Mouse (Mus musculus): ENCODE data around the gene Dnah17. TPM values are rescaled to one million over a fixed set of nuclear protein-coding genes. Genes with fewer than 3 reads are reported as not detected.

The Dnah17 gene
- total and polyA plus RNA-seq, 2 experiments from 2014 or later: 0.17 to 0.62 TPM

DNA sequence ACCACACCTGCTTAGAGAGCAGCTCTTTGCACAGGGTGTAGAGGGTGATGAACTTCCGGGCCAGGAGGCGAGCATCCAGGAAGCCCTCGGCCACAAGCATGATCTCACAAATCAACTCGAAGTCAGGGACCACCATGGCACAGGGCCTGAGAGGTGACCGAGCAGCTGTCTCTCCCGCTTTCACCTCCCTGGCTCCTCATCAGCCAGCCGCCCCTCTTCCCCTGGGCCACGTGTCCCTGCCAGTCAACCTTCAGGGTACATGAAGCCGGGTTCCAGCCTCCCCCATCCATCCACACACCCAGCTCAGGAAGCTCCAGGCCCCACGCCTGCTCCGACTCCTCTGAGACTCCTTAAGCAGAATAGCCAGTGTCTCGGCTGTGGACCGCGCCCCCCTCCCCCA is 48.1 kb downstream of the Dnah17 start:
- no peak overlapping the region for H3K4me3 ChIP-seq (ENCODE audit: low read depth, low read length)
- no peaks in the 10 kb centered on the region for H3K36me3 ChIP-seq (ENCODE audit: insufficient read depth)
- ATAC-seq (no peak), DNase-seq (no peak)
- no peaks in the 10 kb centered on the region for H3K4me1 ChIP-seq (ENCODE audit: insufficient read depth)
- H3K9ac ChIP-seq: no peak overlapping the region
- TF ChIP-seq CTCF (IDR thresholded peaks at IDR 0.05; ENCODE audit: low read depth): no peak
- no peak overlapping the region for H3K4me2 ChIP-seq (ENCODE audit: low read depth)
- H3K27me3 ChIP-seq (ENCODE audit: insufficient read depth, low read length): no peaks in the 10 kb centered on the region
- no peak overlapping the region for H3K27ac ChIP-seq (ENCODE audit: low read depth, low read length)
- 86% methylated on average over 12 of the region's 14 CpGs for WGBS
- no peaks in the 10 kb centered on the region for H3K9me3 ChIP-seq (ENCODE audit: low read length)

DNA sequence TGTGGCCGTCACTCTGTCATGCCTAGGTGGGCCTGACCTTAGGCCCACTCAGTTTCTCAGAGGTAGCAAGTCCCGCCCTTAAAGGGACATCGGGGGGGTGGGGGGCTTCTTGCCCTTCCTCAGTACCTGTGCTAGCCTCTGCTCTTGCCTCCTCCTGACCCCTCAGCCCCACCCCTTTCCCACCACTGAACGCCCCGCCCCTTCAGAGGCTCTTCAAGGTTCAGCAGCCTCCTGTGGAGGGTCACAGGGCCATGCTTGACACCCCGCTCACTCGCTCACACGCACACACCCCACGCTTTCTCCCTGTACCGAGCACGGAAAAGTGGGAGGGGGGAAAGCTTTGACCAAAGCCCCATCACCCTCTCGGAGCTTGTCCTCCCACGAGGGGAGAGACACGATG is 50.7 kb downstream of the Dnah17 start:
- Histone ChIP-seq H3K27ac (ENCODE audit: low read depth, low read length) (no peak overlapping the region), H3K36me3 (ENCODE audit: insufficient read depth) (no peaks in the 10 kb centered on the region), H3K4me3 (ENCODE audit: low read depth, low read length) (no peak overlapping the region), H3K4me2 (ENCODE audit: low read depth) (no peak overlapping the region), H3K4me1 (ENCODE audit: insufficient read depth) (no peaks in the 10 kb centered on the region), H3K9ac (no peak overlapping the region), H3K9me3 (ENCODE audit: low read length) (no peaks in the 10 kb centered on the region), H3K27me3 (ENCODE audit: insufficient read depth, low read length) (no peaks in the 10 kb centered on the region)
- DNase-seq (no peak), ATAC-seq (no peak)
- WGBS: 85% methylated on average over 14 of the region's 14 CpGs
- no peak for TF ChIP-seq CTCF (IDR thresholded peaks at IDR 0.05; ENCODE audit: low read depth)

- Histone ChIP-seq H3K27ac (ENCODE audit: low read depth, low read length) (no peak overlapping the region), H3K27me3 (ENCODE audit: insufficient read depth, low read length) (no peaks in the 10 kb centered on the region), H3K36me3 (ENCODE audit: insufficient read depth) (no peaks in the 10 kb centered on the region), H3K4me1 (ENCODE audit: insufficient read depth) (no peaks in the 10 kb centered on the region), H3K4me2 (ENCODE audit: low read depth) (no peak overlapping the region), H3K9ac (no peak overlapping the region), H3K9me3 (ENCODE audit: low read length) (no peaks in the 10 kb centered on the region), H3K4me3 (ENCODE audit: low read depth, low read length) (no peak overlapping the region)
- TF ChIP-seq CTCF (IDR thresholded peaks at IDR 0.05; ENCODE audit: low read depth): peak; percentile 36
- DNase-seq (no peak), ATAC-seq (no peak)
- WGBS: 81% methylated on average over 6 of the region's 6 CpGs
These were observed 53.5 kb downstream of the Dnah17 start for GRCm38 (mm10) chr11:118076929-118077328.

- H3K27ac ChIP-seq (ENCODE audit: low read depth, low read length): no peak overlapping the region
- no peak overlapping the region for H3K4me3 ChIP-seq (ENCODE audit: low read depth, low read length)
- H3K4me1 ChIP-seq (ENCODE audit: insufficient read depth): no peaks in the 10 kb centered on the region
- no peaks in the 10 kb centered on the region for H3K27me3 ChIP-seq (ENCODE audit: insufficient read depth, low read length)
- no peak for TF ChIP-seq CTCF (IDR thresholded peaks at IDR 0.05; ENCODE audit: low read depth)
- no peaks in the 10 kb centered on the region for H3K9me3 ChIP-seq (ENCODE audit: low read length)
- DNase-seq (no peak), ATAC-seq (no peak)
- WGBS: 76% methylated on average over 17 of the region's 17 CpGs
- H3K4me2 ChIP-seq (ENCODE audit: low read depth): no peak overlapping the region
- no peaks in the 10 kb centered on the region for H3K36me3 ChIP-seq (ENCODE audit: insufficient read depth)
- H3K9ac ChIP-seq: no peak overlapping the region
These were observed 55.4 kb downstream of the Dnah17 start for GRCm38 (mm10) chr11:118075035-118075522.

DNA sequence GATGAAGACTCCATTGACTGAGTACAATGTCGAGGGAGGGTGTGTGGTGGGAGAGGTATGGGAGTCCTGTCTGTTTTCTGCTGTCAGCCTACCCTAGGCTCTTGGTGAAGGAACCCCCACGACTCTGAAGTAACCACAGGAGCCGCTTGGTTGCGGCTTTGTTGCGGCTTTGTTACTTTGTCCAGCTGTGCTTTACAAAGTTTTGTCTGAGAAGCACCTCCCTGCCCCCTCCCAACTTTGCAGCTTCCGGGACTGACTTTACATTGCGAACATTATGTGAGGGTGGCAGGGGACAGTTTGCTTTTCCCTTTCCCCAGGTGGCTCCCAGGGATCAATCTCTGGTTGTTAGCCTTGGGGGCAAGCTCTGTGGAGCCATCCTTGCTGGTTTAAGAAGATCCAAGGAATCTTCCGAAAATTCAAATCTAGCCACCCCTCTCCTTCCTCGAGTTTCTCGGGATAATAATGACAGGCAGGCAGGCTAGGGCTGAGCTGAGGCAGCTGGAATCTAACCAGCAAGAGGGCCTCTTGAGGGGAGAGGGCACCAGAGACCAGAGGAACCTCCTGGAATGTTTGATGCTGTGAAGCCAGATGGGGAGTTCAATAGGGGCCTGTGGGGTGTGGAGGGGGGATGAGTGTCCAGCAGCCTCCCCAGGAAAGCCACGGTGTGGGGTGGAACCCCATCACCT is 59.1 kb downstream of the Dnah17 start:
- 32% methylated on average over 11 of the region's 11 CpGs for WGBS
- H3K4me1 ChIP-seq (ENCODE audit: insufficient read depth): no peaks in the 10 kb centered on the region
- no peak overlapping the region for H3K9ac ChIP-seq
- H3K9me3 ChIP-seq (ENCODE audit: low read length): no peaks in the 10 kb centered on the region
- no peaks in the 10 kb centered on the region for H3K36me3 ChIP-seq (ENCODE audit: insufficient read depth)
- H3K27ac ChIP-seq (ENCODE audit: low read depth, low read length): no peak overlapping the region
- H3K4me3 ChIP-seq (ENCODE audit: low read depth, low read length): no peak overlapping the region
- ATAC-seq: no peak
- no peak for TF ChIP-seq CTCF (IDR thresholded peaks at IDR 0.05; ENCODE audit: low read depth)
- H3K4me2 ChIP-seq (ENCODE audit: low read depth): no peak overlapping the region
- DNase-seq: no peak
- H3K27me3 ChIP-seq (ENCODE audit: insufficient read depth, low read length): no peaks in the 10 kb centered on the region

DNA sequence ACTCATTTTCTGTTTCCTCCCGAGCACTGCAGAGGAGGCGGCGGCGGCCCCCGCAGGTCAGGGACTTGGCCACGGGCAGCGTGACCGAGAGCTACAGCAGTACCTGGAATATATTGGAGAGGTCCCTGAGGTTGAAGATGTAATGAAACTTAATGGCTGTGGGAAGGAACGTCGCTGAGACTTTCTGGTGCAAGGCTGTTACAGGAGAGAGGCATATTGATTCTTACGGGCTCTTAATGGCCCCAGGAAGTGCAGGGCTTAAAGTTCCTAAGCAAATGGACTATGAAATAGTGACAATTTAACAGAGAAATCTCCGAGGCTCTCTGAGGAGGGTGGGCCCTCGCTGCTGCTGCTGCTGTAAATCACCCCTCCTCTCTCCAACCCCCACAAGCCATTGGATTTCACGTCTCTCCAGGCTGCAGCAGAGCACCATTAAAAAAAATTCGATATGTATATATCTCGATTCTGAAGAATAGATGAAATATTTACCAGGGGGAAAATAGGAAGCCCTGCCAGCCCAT is 61.6 kb downstream of the Dnah17 start:
- Histone ChIP-seq H3K27ac (ENCODE audit: low read depth, low read length) (no peak overlapping the region), H3K4me3 (ENCODE audit: low read depth, low read length) (no peak overlapping the region), H3K4me1 (ENCODE audit: insufficient read depth) (no peaks in the 10 kb centered on the region), H3K4me2 (ENCODE audit: low read depth) (no peak overlapping the region), H3K9ac (no peak overlapping the region), H3K27me3 (ENCODE audit: insufficient read depth, low read length) (no peaks in the 10 kb centered on the region), H3K9me3 (ENCODE audit: low read length) (no peaks in the 10 kb centered on the region), H3K36me3 (ENCODE audit: insufficient read depth) (no peaks in the 10 kb centered on the region)
- WGBS: 87% methylated on average over 16 of the region's 16 CpGs
- DNase-seq (no peak), ATAC-seq (no peak; the same call in 1 of the 2 replicates)
- TF ChIP-seq CTCF (IDR thresholded peaks at IDR 0.05; ENCODE audit: low read depth): no peak

- no peak for DNase-seq
- 74% methylated on average over 8 of the region's 8 CpGs for WGBS
- TF ChIP-seq CTCF (IDR thresholded peaks at IDR 0.05; ENCODE audit: low read depth): no peak
- Histone ChIP-seq H3K9ac (no peak overlapping the region), H3K4me3 (ENCODE audit: low read depth, low read length) (no peak overlapping the region), H3K4me2 (ENCODE audit: low read depth) (no peak overlapping the region), H3K27ac (ENCODE audit: low read depth, low read length) (no peak overlapping the region), H3K27me3 (ENCODE audit: insufficient read depth, low read length) (no peaks in the 10 kb centered on the region), H3K4me1 (ENCODE audit: insufficient read depth) (no peaks in the 10 kb centered on the region), H3K36me3 (ENCODE audit: insufficient read depth) (no peaks in the 10 kb centered on the region), H3K9me3 (ENCODE audit: low read length) (no peaks in the 10 kb centered on the region)
- no peak for ATAC-seq
These were observed 62.8 kb downstream of the Dnah17 start for GRCm38 (mm10) chr11:118067588-118067987.

All from forebrain, postnatal 0 days (tissue).